Mouse (Mus musculus) right cerebral cortex, postnatal 10 days (tissue): ENCODE data around the gene Gm49320.
A peak's percentile ranks its signal among the peaks of the same experiment; 100 is the strongest.
"Not testable (repeated sequence)": the region's sequence is repeated elsewhere in the genome, so short reads cannot be mapped to it uniquely, and the experiment has no call there.

Experiments
- DNase-seq, 2 experiments: peaks; one replicate each; pipeline ENCODE4 v3.0.0; 2021; ENCODE audit warnings: low spot score in 2 of 2

The Gm49320 gene

DNA sequence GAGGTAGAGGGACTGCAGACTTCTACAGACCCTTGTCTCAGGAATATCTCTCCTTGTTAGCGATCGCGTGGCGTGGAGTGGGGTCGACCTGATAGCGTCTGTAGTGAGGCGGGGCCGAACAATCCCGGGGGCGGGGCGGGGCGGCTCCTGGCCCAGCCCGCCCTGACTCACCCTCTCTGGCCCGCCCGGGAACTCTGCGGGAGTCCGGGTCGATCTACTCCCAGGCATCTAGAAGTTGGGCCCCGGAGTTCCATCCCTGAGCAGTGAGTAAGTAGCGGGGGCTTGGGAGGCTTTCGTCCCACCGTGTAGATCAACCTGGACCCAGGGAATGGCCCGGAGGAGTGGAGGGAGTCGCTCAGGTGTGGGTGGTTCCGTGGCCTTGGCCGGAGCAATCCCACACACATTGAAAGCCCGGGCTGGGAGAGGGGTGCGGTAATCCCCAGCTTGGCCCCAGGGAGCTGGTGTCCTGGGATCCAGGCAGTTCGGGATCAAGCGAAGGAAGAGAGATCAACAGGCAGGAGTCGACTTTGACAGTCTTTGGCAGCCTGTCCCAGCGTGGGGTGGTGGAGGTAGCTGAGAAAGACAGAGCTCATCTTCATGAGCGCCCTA, 11.8 kb upstream of the Gm49320 start, which contains the start of gene Lrrc8e:
Gene Lrrc8e, plus strand, starts transcription at position 89 of the 609 bp plus-strand sequence.
- DNase-seq, result no peak

DNA sequence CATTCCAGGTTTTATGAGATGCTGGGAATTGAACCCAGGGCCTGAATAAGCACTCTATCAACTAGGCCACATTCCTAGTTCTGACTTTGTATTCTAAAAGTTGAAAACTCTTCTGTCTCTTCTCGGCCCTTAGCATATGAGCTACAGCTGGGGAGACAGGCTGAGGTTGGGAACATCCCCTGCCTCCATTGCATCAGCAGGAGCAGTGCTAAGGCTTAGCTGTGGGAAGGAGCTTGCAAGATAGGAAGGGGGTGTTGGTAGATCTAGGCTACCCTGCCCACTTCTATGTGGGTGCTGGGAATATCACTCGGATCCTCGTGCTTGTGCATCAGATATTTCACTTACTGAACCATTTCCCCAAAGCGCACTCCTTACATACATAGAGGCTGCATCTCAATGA, 10.7 kb upstream of the Gm49320 start:
- DNase-seq, result no peak

DNA sequence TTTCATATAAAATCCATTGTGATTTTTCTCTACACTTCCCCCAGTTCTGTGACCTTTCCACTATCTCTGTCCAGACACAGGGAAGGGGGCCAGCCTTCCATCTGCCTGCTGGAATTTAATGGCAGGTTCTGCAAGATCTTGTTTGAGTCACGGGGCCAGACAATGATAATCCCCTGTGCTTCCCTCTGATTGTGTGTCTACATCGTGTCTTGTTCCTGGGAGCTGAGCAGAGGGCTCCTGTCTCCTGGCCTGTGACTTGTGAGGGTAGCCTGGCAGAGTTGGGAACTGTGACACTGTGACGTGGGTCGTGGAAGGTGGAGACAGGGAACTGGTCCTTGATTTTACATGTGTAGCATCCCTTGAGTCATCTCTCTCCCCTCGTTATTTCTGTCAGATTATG, 8.9 kb upstream of the Gm49320 start:
- DNase-seq, result no peak

DNA sequence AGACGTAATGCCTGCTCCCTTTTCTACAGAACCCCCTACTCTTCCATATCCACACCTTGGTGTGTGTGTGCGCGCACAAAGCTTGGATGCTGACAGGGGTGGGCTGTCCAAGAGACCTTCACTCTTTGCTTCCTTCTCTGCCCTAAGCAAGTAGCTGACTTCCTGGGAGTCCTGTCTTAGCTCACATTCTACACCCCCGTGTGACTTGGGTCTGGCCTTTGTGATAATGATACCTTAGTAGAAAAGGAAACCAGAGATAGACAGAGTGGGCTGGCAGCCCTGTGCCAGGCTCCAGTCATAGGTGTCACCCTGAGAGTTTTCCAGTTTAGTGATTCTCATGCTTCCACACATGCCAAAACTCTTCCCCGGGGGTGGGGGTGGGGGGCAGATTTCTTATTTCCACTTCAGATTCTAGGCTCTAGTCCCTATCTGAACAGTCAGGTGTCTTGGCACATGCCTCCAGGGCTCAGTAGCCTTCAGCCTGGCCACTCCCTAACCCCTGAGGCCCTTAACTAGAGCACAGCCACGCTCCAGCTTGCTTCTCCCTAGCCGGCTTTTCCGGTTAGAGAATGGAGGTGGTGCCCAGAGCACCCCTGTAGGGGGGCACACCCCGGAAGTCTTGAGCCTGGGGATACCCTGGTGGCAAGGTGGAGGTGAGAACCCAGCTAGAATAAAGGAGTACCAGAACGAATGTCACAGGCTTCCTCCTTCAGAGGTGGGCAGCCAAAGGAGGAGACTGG, 7.9 kb upstream of the Gm49320 start:
- DNase-seq, result no peak

DNA sequence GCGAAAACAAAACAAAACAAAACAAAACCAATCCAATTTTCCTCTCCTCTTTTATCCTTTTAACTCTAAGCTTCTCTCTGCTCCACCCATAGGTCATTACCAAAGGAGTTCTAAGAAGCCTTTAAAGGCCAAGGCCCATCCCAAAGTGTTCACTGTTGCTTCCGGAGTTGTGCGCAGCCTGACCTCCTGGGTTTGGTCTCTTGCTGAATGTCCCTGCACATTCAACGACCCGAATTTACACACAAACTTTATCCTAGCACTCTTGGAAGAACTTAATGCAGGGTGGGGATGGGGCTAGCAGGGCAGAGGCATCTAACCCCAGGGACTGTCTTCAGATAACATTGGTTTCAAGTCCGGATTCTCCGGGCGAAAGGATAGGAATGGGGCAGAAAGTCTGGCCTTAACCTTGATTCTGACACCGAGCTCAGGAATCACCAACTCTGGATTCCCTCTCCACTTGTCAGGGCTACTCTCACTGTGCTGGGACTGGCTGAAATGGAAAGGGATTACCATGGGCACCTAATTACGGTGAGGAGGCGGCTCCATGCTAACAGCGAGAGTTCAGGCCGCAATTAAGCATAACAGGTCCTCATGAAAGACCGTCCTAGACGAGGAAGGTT, 741 bp upstream of the Gm49320 start:
- DNase-seq, result peak in 1 of 2 experiments; percentile 27

DNA sequence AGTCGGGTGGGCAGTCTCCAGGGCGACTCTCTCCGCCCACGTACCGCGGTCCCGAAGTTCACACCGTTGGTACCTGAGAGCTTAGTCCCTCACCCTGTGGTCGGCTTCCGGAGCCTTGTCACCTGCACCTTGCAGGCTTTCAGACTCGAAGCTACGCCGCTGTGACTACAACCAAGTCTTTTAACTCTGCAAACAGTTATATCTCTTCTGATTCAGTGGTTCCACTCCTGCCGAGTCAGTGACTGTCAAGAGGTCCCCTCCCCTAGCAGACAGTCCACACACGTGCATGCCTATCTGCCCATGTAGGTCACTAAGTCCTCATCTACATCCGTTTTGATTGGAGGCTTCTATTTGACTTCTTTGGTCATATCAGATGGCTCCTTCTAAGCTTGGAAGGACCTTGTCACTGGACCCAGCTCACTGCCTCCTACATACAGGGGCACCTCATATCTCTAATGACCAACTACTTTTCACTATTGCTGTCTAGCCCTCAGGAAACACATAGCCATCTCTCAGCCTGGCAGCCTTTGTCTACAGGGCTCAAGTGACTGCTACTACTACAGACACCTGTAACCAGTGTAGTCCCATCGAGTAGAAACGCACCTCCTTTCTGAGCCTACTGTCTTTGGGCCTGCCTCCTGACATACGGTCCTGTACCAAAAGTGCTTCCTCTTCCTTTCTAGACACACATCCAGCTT, 677 bp downstream of the Gm49320 start:
- DNase-seq, result peak in 1 of 2 experiments; percentile 30

DNA sequence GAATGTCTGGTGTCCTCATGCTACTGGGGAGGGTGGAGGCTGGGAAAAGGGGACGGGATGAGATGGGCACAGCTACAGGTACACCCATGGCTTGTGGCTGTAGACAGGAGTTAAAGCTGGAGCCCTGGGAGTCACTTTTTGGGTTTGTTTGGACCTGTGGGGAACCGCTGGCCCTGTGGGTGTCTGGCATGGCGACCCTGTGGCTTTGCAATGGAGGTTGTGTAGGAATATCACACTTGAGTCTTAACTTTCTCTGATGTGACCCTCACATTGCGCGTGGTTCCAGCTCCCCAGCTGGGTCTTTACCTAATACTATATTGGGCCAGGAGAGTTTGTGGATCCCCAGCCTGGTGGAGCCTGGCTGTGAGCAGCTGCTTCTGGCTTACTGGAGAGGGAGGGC, 6.4 kb downstream of the Gm49320 start:
- no peak for DNase-seq

DNA sequence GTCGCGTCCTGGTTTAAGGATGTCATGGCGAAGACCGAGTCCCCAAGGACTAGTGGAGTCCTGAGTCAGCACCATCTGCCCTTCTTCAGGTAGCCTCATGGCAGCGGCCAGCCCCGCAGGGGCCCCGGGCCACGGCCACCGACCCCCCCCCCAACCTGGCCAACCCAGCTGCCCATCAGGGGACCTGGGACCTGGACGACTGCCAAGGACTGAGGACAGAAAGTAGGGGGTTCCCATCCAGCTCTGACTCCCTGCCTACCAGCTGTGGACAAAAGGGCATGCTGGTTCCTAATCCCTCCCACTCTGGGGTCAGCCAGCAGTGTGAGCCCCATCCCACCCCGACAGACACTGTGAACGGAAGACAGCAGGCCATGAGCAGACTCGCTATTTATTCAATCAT, 7.1 kb downstream of the Gm49320 start:
- peak in 1 of 2 experiments; percentile 37 for DNase-seq

DNA sequence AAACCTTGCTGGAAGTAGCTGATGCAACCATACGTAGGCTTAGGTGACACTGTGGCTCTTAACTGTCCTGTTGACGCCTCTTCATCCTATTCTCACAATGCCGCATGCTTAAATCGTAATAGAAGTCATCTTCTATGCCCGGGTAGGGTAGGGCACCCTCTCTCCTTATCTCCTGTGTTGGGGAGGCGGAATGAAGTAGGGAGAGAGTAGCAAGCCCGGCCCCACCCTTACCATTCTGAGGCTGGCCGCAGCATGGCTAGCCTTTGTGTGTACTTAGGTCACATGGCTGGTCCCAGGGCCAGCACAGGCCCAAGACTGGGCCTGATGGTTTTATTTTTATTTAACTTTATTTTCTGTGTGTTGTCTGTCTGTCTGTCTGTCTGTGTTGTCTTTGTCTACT, 8.6 kb downstream of the Gm49320 start:
- no peak for DNase-seq

DNA sequence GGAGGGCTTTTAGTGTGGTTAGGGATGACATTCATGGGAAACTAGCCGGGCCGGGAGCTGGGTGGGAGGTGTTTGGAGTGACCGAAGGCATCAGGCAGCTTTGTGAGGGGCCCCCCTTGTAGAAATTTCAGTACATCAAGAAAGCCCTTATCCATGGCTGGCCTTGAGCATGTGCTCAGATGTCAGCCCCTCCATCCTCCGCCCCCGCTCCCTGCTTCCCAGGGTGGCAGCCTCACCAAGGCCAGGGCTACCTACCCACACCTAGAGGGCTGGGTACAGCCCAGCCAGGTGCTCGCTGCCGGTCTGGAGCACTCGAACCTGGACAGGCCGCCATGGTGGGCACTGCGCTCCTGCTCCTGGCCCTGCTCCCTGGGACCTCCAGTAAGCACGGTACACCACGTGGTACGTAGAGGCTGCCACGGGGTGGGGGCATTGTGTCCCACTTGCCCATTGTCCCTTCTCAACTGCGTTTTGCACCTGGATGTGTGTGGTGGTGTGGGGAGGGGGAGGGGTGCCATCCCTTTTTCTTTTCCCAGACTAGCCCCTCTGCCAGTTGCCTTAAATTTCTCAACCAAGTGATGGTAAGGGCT, 9.4 kb downstream of the Gm49320 start, which contains the start of gene Tgfbr3l:
Gene Tgfbr3l, plus strand, starts transcription at position 264 of the 590 bp plus-strand sequence.
- peak in 1 of 2 experiments; percentile 35 for DNase-seq

DNA sequence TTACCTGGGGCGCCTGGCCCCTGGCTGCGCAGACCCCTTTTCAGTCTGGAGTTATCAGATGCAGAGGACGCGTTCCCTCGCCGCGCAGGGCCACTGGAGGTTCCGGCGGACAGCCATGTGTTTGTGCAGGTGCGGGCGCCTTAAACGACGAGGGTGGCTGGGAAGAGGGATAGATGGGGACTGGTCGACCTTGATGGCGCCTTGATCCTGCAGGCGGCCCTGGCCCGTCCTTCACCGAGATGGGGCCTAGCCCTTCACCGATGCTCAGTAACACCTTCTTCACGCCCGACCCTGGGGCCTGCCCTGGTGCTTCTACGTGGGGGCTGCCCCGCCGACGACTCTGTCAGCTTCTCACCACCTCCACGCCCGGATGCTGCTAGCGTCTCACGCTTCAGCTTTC, 10.5 kb downstream of the Gm49320 start:
- DNase-seq, result no peak

DNA sequence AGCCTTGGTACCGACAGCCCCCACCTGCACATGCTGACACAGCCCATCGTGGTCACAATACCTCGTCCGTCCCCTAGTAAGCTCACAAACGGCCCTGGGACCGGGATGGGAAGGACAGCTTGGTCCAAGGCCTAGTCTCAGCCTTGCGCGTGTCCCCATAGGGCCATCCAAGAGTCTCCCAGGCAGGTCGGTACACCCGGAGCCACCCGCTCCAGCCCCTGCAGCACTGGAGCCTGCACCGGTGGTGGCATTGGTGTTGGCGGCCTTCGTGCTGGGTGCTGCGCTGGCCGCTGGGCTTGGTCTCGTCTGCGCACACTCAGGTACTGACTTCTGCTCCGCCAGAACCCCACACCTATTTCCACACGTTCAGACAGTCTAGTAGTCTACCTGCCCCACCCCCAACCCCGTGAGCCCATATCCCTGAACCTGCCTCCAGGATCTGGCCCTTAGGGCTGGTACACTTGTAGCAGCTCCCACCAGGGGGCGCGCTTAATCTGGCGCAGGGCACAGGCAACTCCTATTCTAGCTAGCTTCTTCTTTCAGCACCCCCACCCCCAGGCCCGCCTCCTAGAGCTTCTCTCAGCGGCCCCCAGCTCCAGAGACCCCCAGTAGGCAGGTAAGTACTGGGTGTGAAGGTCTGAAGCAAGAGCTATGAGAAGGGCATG, 11.8 kb downstream of the Gm49320 start:
- DNase-seq, result peak; percentile 88 to 90

DNA sequence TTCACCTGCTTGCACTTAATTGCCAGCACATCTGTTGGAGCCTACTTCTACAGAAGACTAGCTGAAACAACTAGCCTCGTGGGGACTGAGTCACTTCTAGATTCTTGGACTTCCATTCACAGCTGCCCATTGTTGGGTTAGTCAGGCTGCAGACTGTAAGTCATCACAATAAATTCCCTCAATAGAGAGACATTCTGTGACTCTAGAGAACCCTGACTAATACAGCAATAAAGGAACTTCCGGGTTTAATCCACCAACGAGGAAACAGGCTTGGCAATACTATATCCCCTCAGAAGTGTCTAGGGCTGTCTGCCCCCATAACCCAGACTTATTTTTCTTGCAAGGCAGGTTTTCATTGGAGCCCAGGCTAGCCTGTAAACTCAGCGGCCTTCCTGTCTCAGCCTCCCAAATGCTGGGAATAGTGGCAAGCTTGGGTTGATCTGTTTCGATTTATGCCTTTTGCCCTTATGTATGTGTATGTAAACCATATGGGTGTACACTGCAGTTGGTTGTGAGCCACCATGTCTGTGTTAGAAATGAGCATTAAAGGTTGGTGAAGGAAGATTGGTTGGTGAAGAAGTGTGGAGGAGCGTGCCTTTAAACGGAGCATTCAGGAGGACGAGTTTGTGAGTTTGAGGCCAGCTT, 13.6 kb downstream of the Gm49320 start:
- DNase-seq, result no peak

DNA sequence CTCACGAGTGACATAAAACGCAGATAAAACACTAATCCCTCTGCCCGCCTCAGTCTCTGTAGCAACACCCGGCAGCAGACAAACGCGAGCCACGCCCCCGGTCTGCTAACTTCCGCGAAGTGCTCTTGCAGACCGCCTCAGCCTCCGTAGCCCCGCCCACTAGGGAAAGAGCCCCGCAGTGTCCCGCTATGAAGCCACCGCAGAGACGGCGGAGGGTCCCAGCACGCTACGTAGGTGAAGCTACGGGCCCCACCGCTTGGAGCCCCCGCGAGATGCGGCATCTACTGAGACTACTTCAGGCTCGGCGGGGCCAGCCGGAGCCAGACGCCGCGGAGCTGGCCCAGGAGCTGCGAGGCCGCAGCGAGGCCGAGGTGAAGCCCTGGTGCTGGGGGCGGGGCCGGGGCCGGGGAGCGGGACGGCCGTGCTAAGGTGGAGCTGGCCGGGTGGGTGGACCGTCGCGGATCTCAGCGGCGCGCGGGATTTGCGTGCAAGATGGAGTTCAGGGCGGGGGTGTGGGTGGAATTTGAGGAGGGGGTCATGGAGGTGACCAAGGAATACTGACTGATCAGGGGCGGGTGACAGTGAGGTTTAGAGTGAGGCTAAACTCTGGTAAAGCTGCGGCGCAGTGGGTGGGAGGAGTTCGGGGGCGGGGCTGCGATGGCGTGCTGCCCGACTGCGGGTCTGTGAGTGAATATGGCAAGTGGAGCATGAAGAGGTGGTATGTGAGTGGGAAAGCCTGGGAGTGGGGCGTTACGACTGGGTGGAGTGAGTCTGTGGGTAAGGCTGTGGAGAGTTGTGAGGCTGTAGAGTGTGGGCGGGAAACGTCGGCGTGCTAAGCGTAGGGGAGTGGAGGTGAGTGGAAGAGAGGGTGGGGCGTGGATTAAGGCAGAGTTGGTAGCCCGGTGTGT, 14.5 kb downstream of the Gm49320 start, which contains the start of gene Snapc2:
Gene Snapc2, plus strand, starts transcription at position 147 of the 908 bp plus-strand sequence.
- peak; percentile 97 for DNase-seq

DNA sequence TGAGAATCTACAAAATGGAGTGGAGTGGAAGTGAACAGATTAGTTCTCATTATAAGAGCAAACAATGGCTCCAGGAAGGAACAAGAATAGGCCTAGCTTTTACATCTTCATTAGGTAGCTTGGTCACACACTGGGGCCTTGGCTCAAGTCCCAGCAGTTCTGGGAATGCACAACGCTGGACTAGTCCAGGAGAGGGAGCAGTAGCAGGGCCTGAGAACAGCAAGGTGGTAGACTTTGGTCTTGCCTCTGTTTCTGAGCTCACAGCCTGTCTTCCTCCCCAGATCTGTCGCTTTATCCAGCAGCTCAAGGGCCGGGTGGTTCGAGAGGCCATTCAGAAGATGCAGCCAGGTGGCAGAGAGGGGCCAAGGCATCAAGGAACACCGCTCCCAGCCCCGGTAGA, 15.3 kb downstream of the Gm49320 start:
- peak; percentile 89 to 90 for DNase-seq

DNA sequence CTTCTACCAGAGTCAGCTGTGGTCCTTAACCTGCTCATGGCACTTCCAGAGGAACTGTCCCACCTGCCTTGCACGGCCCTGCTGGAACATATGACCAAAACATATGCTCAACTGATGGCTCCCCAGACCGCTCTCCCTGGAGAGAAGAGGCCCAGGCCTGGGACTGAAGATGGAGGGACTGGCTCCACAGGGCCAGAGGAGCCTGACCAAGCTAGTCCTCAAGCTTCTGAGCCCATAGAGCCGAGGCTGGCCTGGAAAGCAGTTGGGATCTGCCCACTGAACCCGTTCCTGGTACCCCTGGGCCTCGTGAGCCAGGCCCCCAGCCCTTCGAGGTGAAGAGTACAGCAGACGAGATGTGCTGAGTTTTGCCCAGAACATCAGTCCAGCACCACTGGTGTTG, 16.8 kb downstream of the Gm49320 start:
- not testable (repeated sequence) for DNase-seq

DNA sequence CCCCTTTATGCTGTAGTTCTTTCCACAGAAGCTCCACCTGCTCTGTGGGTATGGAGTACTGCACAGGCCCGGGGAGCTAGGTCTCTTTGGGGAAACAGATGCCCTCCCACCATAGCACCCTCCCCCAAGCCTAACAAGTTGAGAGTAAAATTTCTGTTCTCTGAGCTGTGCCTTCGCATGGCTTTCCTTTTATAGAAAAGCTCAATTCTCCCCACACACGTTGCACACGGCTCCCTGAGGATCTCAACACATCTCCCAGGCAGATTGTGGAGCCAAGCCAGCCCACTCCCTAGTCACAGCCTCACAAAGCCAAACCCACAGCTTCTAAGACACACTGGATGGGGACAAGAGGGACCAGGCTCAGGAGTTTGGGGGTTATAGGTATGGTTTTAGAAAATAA, 18.2 kb downstream of the Gm49320 start:
- DNase-seq, result peak; percentile 93 to 95

DNA sequence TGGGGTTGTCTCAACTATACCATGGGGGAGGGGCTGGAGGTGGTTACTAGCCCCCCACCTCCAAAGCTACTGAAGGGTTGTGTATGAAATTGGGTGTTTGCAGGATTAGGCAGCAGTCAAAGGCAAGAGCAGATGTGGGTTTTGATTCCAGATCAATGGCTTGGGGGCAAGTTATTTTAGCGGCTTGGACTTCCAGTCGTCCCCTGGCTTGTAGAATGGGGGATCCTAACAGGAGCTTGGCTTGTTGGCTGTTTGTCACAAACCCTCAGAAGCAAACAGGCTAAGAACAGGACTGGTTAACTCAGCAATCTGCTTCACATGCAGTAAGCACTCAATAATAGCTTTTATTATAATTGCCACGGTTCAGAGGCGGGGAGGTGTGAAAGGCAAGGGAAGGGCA, 18.7 kb downstream of the Gm49320 start:
- DNase-seq, result no peak

DNA sequence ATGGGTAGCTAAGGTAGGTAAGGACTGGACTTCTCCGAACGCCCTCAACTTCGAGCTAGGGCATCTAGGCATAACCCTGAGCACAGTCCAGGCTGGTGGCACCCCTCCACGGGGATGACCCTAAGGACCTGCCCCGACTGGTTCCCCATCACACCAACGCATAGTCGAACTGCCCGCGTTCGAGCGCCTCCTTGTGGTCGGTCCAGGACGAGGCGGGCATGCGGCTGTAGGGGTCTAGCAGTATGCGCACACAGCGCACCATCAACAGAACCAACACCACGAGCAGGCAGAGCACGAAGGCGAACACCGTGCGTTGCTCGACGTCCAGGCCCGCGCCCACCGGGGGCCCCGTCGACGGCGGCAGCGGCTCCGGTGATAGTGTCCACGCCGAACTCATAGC, 19.6 kb downstream of the Gm49320 start:
- DNase-seq, result peak; percentile 91 to 92

DNA sequence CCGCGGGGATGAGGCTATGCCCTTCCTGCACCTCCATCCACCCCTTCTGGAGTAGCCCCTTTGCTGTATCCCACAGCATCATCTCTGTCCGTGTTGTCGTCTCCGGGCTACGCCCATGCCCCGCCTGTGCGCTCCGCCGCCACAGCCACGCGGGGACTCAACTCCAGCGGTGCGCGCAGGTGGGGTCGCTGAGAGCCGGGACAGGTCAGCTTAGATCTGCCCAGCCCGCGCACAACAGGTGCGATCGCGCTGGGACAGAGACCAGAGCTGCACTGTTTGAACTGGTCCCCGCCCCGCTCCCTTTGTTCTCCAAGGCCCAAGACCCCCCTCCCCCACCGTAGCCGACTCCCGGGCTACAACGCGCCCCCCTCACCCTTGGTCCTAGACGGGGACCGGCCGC, 20.0 kb downstream of the Gm49320 start:
- peak in 1 of 2 experiments; percentile 81 for DNase-seq
